Mouse (Mus musculus): Measurements from ENCODE around the gene Rnf220. TPM values are rescaled to one million over a fixed set of nuclear protein-coding genes. Genes with fewer than 3 reads are reported as not detected.

Gene Rnf220
- total RNA-seq, 1 experiment from 2014 or later = 90.9 TPM

- no peak for ATAC-seq (replicated peaks in 1 of 2; ENCODE audit: insufficient read depth in 1 of 2, low FRiP score in 2 of 2, low TSS enrichment in 1 of 2, low read depth in 1 of 2, poor library complexity in 2 of 2, severe bottlenecking in 2 of 2)
Observed at GRCm38 (mm10) chr4:117305461-117305860, 191.4 kb downstream of the Rnf220 start.

GRCm38 (mm10) chr4:117304239-117305025 is 192.4 kb downstream of the Rnf220 start:
- ATAC-seq (replicated peaks in 1 of 2; ENCODE audit: insufficient read depth in 1 of 2, low FRiP score in 2 of 2, low TSS enrichment in 1 of 2, low read depth in 1 of 2, poor library complexity in 2 of 2, severe bottlenecking in 2 of 2) = no peak

- no peak for ATAC-seq (replicated peaks in 1 of 2; ENCODE audit: insufficient read depth in 1 of 2, low FRiP score in 2 of 2, low TSS enrichment in 1 of 2, low read depth in 1 of 2, poor library complexity in 2 of 2, severe bottlenecking in 2 of 2)
Observed at GRCm38 (mm10) chr4:117303581-117304238, 193.1 kb downstream of the Rnf220 start.

- ATAC-seq (replicated peaks in 1 of 2; ENCODE audit: insufficient read depth in 1 of 2, low FRiP score in 2 of 2, low TSS enrichment in 1 of 2, low read depth in 1 of 2, poor library complexity in 2 of 2, severe bottlenecking in 2 of 2) = no peak
Observed at GRCm38 (mm10) chr4:117302027-117302806, 194.6 kb downstream of the Rnf220 start.

- no peak for ATAC-seq (replicated peaks in 1 of 2; ENCODE audit: insufficient read depth in 1 of 2, low FRiP score in 2 of 2, low TSS enrichment in 1 of 2, low read depth in 1 of 2, poor library complexity in 2 of 2, severe bottlenecking in 2 of 2)
Observed at GRCm38 (mm10) chr4:117299921-117300320, 196.9 kb downstream of the Rnf220 start.

- ATAC-seq (replicated peaks in 1 of 2; ENCODE audit: insufficient read depth in 1 of 2, low FRiP score in 2 of 2, low TSS enrichment in 1 of 2, low read depth in 1 of 2, poor library complexity in 2 of 2, severe bottlenecking in 2 of 2) = no peak
Observed at GRCm38 (mm10) chr4:117297819-117298218, 199.0 kb downstream of the Rnf220 start.

GRCm38 (mm10) chr4:117296849-117297593 is 199.8 kb downstream of the Rnf220 start:
- ATAC-seq (replicated peaks in 1 of 2; ENCODE audit: insufficient read depth in 1 of 2, low FRiP score in 2 of 2, low TSS enrichment in 1 of 2, low read depth in 1 of 2, poor library complexity in 2 of 2, severe bottlenecking in 2 of 2) = no peak

GRCm38 (mm10) chr4:117291696-117292095 is 205.2 kb downstream of the Rnf220 start:
- ATAC-seq (replicated peaks in 1 of 2; ENCODE audit: insufficient read depth in 1 of 2, low FRiP score in 2 of 2, low TSS enrichment in 1 of 2, low read depth in 1 of 2, poor library complexity in 2 of 2, severe bottlenecking in 2 of 2) = no peak

GRCm38 (mm10) chr4:117288927-117289801 is 207.7 kb downstream of the Rnf220 start:
- ATAC-seq (replicated peaks in 1 of 2; ENCODE audit: insufficient read depth in 1 of 2, low FRiP score in 2 of 2, low TSS enrichment in 1 of 2, low read depth in 1 of 2, poor library complexity in 2 of 2, severe bottlenecking in 2 of 2) = peak; percentile 94 to 97

GRCm38 (mm10) chr4:117288277-117288926 is 208.4 kb downstream of the Rnf220 start:
- ATAC-seq (replicated peaks in 1 of 2; ENCODE audit: insufficient read depth in 1 of 2, low FRiP score in 2 of 2, low TSS enrichment in 1 of 2, low read depth in 1 of 2, poor library complexity in 2 of 2, severe bottlenecking in 2 of 2) = no peak

GRCm38 (mm10) chr4:117284363-117284762 is 212.5 kb downstream of the Rnf220 start:
- ATAC-seq (replicated peaks in 1 of 2; ENCODE audit: insufficient read depth in 1 of 2, low FRiP score in 2 of 2, low TSS enrichment in 1 of 2, low read depth in 1 of 2, poor library complexity in 2 of 2, severe bottlenecking in 2 of 2) = no peak

GRCm38 (mm10) chr4:117283271-117284191 is 213.3 kb downstream of the Rnf220 start:
- ATAC-seq (replicated peaks in 1 of 2; ENCODE audit: insufficient read depth in 1 of 2, low FRiP score in 2 of 2, low TSS enrichment in 1 of 2, low read depth in 1 of 2, poor library complexity in 2 of 2, severe bottlenecking in 2 of 2) = no peak

GRCm38 (mm10) chr4:117281090-117281845 is 215.6 kb downstream of the Rnf220 start:
- no peak for ATAC-seq (replicated peaks in 1 of 2; ENCODE audit: insufficient read depth in 1 of 2, low FRiP score in 2 of 2, low TSS enrichment in 1 of 2, low read depth in 1 of 2, poor library complexity in 2 of 2, severe bottlenecking in 2 of 2)

GRCm38 (mm10) chr4:117280397-117280930 is 216.4 kb downstream of the Rnf220 start:
- ATAC-seq (replicated peaks in 1 of 2; ENCODE audit: insufficient read depth in 1 of 2, low FRiP score in 2 of 2, low TSS enrichment in 1 of 2, low read depth in 1 of 2, poor library complexity in 2 of 2, severe bottlenecking in 2 of 2) = no peak

Data from hematopoietic stem cell, adult 5-6 weeks (primary cell).